Mouse (Mus musculus): ENCODE results near the gene Lefty2. TPM values are rescaled to one million over a fixed set of nuclear protein-coding genes. Genes with fewer than 3 reads are reported as not detected.
A peak's percentile ranks its signal among the peaks of the same experiment; 100 is the strongest.

Lefty2 gene
- polyA plus RNA-seq, 1 experiment from 2014 or later: not detected

- Histone ChIP-seq H3K27me3 (replicated peaks) (no peaks in the 10 kb centered on the region), H3K9ac (peak overlapping the region; percentile 95), H3K27ac (peak overlapping the region; percentile 97), H3K36me3 (peaks cover 34% of the 10 kb centered on the region), H3K4me2 (peak overlapping the region; percentile 81), H3K4me1 (peaks cover 65% of the 10 kb centered on the region), H3K9me3 (replicated peaks) (no peaks in the 10 kb centered on the region), H3K4me3 (peak overlapping the region; percentile 93)
- 24% methylated on average over 10 of the region's 10 CpGs for WGBS (ENCODE audit: insufficient replicate concordance)
- ATAC-seq: no peak
Observed at GRCm38 (mm10) chr1:180903666-180904038, 10.7 kb downstream of the Lefty2 start.

- under 1% methylated on average over 52 of the region's 52 CpGs for WGBS (ENCODE audit: insufficient replicate concordance)
- H3K9ac ChIP-seq: peak within 1 kb of the TSS; percentile 95
- H3K4me3 ChIP-seq: peak within 1 kb of the TSS; percentile 93
- no peaks in the 10 kb centered on the region for H3K9me3 ChIP-seq (replicated peaks)
- peaks cover 40% of the 10 kb centered on the region for H3K36me3 ChIP-seq
- no peaks in the 10 kb centered on the region for H3K27me3 ChIP-seq (replicated peaks)
- H3K4me1 ChIP-seq: peaks cover 70% of the 10 kb centered on the region
- peak within 1 kb of the TSS; percentile 81 for H3K4me2 ChIP-seq
- ATAC-seq: peak; percentile 81
- H3K27ac ChIP-seq: peak within 1 kb of the TSS; percentile 97
Observed at GRCm38 (mm10) chr1:180904039-180904814, 11.3 kb downstream of the Lefty2 start, which contains the start of gene Pycr2. Gene Pycr2 (plus strand): TSS chr1:180904293.

GRCm38 (mm10) chr1:180904815-180905080 is 11.8 kb downstream of the Lefty2 start:
- Histone ChIP-seq H3K27me3 (replicated peaks) (no peaks in the 10 kb centered on the region), H3K36me3 (peaks cover 45% of the 10 kb centered on the region), H3K9me3 (replicated peaks) (no peaks in the 10 kb centered on the region), H3K27ac (peak overlapping the region; percentile 97), H3K4me1 (peaks cover 76% of the 10 kb centered on the region), H3K4me3 (peak overlapping the region; percentile 93), H3K4me2 (peak overlapping the region; percentile 81), H3K9ac (peak overlapping the region; percentile 95)
- no peak for ATAC-seq
- WGBS (ENCODE audit: insufficient replicate concordance): 2% methylated on average over 5 of the region's 5 CpGs

DNA sequence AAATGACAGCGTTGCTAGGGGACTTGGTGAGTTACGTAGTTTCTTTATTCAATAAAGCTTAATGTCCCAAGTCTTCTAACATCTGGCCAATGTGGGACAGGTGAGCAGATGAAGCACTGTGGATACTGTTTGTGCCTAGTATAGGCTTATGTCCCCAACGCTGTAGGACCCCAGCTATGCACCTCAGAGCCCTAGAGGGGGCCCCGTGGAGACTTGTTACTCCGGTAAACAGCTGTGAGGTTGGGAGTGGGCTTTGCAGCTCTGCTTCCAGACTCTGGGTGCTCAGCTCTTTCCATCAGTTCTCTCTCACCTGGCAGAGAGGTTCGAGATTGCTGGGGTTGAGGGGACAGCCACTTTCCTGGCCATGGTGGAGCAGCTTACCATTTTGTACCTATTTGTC is 12.4 kb downstream of the Lefty2 start:
- Histone ChIP-seq H3K27ac (peak overlapping the region; percentile 97), H3K4me2 (peak overlapping the region; percentile 81), H3K4me1 (peaks cover 76% of the 10 kb centered on the region), H3K36me3 (peaks cover 46% of the 10 kb centered on the region), H3K9me3 (replicated peaks) (no peaks in the 10 kb centered on the region), H3K27me3 (replicated peaks) (no peaks in the 10 kb centered on the region), H3K4me3 (peak overlapping the region; percentile 93), H3K9ac (peak overlapping the region; percentile 95)
- WGBS (ENCODE audit: insufficient replicate concordance): 58% methylated on average over 6 of the region's 6 CpGs
- ATAC-seq: no peak

GRCm38 (mm10) chr1:180905876-180906275 is 13.0 kb downstream of the Lefty2 start:
- Histone ChIP-seq H3K4me3 (peak overlapping the region; percentile 93), H3K9ac (peak overlapping the region; percentile 95), H3K27ac (peak overlapping the region; percentile 97), H3K4me1 (peaks cover 78% of the 10 kb centered on the region), H3K36me3 (peaks cover 46% of the 10 kb centered on the region), H3K27me3 (replicated peaks) (no peaks in the 10 kb centered on the region), H3K9me3 (replicated peaks) (no peaks in the 10 kb centered on the region), H3K4me2 (peak overlapping the region; percentile 81)
- no peak for ATAC-seq
- 92% methylated on average over 17 of the region's 17 CpGs for WGBS (ENCODE audit: insufficient replicate concordance)

- Histone ChIP-seq H3K36me3 (peaks cover 46% of the 10 kb centered on the region), H3K9ac (peak overlapping the region; percentile 95), H3K9me3 (replicated peaks) (no peaks in the 10 kb centered on the region), H3K27me3 (replicated peaks) (no peaks in the 10 kb centered on the region), H3K4me1 (peaks cover 80% of the 10 kb centered on the region), H3K27ac (peak overlapping the region; percentile 97), H3K4me2 (peak overlapping the region; percentile 81), H3K4me3 (peak overlapping the region; percentile 93)
- WGBS (ENCODE audit: insufficient replicate concordance): 80% methylated on average over 24 of the region's 24 CpGs
- ATAC-seq: no peak
Observed at GRCm38 (mm10) chr1:180906461-180907147, 13.7 kb downstream of the Lefty2 start.

DNA sequence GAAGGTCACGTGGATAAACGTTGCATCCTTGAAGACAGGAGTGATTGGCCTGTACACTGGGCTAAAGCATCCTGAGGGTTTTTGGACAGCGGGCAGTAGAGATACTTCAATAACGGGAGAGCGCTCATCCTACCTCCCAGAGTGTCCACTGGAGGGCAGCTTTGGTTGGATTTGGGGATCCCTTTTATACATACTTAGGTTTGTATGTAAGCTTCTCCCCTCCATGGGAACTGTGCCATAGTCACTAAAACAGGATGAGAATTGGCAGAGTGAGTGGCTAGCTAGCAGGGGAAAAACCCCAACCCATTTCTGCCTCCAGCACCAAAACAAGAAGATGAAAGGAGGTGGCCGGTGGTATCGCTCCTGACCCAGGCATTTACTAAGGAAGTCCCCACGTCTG is 18.2 kb downstream of the Lefty2 start:
- ATAC-seq: no peak
- WGBS (ENCODE audit: insufficient replicate concordance): 44% methylated on average over 8 of the region's 8 CpGs
- no peaks in the 10 kb centered on the region for H3K9me3 ChIP-seq (replicated peaks)
- peaks cover 74% of the 10 kb centered on the region for H3K4me1 ChIP-seq
- H3K4me2 ChIP-seq: peak overlapping the region; percentile 64
- peak overlapping the region; percentile 66 for H3K27ac ChIP-seq
- no peaks in the 10 kb centered on the region for H3K27me3 ChIP-seq (replicated peaks)
- peak overlapping the region; percentile 24; the same call in 1 of the 2 replicates for H3K4me3 ChIP-seq
- H3K9ac ChIP-seq: peak overlapping the region; percentile 60; the same call in 1 of the 2 replicates
- H3K36me3 ChIP-seq: peaks cover 37% of the 10 kb centered on the region

- peak overlapping the region; percentile 66 for H3K27ac ChIP-seq
- 34% methylated on average over 20 of the region's 20 CpGs for WGBS (ENCODE audit: insufficient replicate concordance)
- no peaks in the 10 kb centered on the region for H3K27me3 ChIP-seq (replicated peaks)
- peak; percentile 70 for ATAC-seq
- peak overlapping the region; percentile 60; the same call in 1 of the 2 replicates for H3K9ac ChIP-seq
- peak overlapping the region; percentile 24; the same call in 1 of the 2 replicates for H3K4me3 ChIP-seq
- peaks cover 30% of the 10 kb centered on the region for H3K36me3 ChIP-seq
- peaks cover 74% of the 10 kb centered on the region for H3K4me1 ChIP-seq
- peak overlapping the region; percentile 64 for H3K4me2 ChIP-seq
- H3K9me3 ChIP-seq (replicated peaks): no peaks in the 10 kb centered on the region
Observed at GRCm38 (mm10) chr1:180911653-180912287, 18.9 kb downstream of the Lefty2 start.

DNA sequence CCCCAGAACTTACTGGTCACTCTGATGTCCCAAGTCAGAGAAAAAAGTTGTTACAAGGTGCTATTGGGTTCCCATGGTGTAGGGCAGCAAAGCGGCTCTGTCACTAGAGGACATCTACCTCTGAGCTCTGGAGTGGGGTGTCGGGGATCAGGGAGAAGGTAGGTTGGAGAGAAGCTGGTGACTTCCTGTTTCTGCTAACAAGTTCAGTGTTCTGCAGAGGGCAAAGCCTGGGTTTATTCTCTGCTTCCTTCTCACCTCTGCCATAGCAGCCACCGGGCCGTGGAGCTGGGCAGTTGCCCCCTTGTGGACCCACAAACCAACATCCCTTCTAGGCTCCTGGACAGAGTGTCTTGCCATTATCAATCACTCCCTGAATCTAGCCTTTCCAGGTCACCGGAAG is 19.9 kb downstream of the Lefty2 start:
- ATAC-seq: no peak
- H3K27ac ChIP-seq: no peak overlapping the region; the same call in 1 of the 2 replicates
- WGBS (ENCODE audit: insufficient replicate concordance): 66% methylated on average over 5 of the region's 5 CpGs
- peaks cover 67% of the 10 kb centered on the region for H3K4me1 ChIP-seq
- H3K27me3 ChIP-seq (replicated peaks): no peaks in the 10 kb centered on the region
- H3K36me3 ChIP-seq: peaks cover 20% of the 10 kb centered on the region
- no peaks in the 10 kb centered on the region for H3K9me3 ChIP-seq (replicated peaks)
- no peak overlapping the region for H3K4me2 ChIP-seq
- H3K9ac ChIP-seq: no peak overlapping the region
- H3K4me3 ChIP-seq: no peak overlapping the region

GRCm38 (mm10) chr1:180913797-180914196 is 20.9 kb downstream of the Lefty2 start:
- H3K4me3 ChIP-seq: no peak overlapping the region
- no peaks in the 10 kb centered on the region for H3K9me3 ChIP-seq (replicated peaks)
- WGBS (ENCODE audit: insufficient replicate concordance): 76% methylated on average over 4 of the region's 4 CpGs
- H3K27me3 ChIP-seq (replicated peaks): no peaks in the 10 kb centered on the region
- no peak for ATAC-seq
- peaks cover 61% of the 10 kb centered on the region for H3K4me1 ChIP-seq
- peaks cover 10% of the 10 kb centered on the region for H3K36me3 ChIP-seq
- H3K9ac ChIP-seq: no peak overlapping the region
- no peak overlapping the region for H3K27ac ChIP-seq
- no peak overlapping the region for H3K4me2 ChIP-seq

GRCm38 (mm10) chr1:180916425-180916824 is 23.5 kb downstream of the Lefty2 start:
- Histone ChIP-seq H3K36me3 (no peaks in the 10 kb centered on the region), H3K27me3 (replicated peaks) (0 out of 2 replicates have a peak, but pooled peaks cover 3% of the 10 kb centered on the region), H3K4me3 (no peak overlapping the region), H3K27ac (no peak overlapping the region), H3K4me1 (peaks cover 52% of the 10 kb centered on the region), H3K9me3 (replicated peaks) (no peaks in the 10 kb centered on the region), H3K9ac (no peak overlapping the region), H3K4me2 (no peak overlapping the region)
- ATAC-seq: no peak
- WGBS (ENCODE audit: insufficient replicate concordance): 61% methylated on average over 11 of the region's 11 CpGs

DNA sequence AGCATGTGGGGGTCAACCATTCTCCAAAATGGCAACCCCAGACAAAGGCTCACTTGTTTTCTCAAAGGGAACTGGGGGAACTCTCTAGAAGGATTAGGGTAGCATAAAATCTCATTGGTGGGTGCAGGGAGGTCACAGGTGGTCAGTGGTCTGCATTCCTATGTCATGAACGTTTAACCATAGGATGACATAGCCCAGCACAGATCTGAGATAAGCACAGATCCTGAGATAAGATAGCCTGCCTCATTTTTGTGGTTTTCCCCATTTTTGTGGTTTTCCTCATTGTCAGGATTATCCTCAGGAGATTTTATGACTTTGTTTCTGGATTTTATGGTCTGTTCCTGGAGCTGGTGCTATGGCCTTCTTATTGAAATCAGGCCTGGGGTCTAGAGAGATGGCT is 24.1 kb downstream of the Lefty2 start:
- no peak overlapping the region for H3K27ac ChIP-seq

More for the DNA sequence above, 24.1 kb downstream of the Lefty2 start:
- Histone ChIP-seq H3K4me3 (no peak overlapping the region), H3K27me3 (replicated peaks) (0 out of 2 replicates have a peak, but pooled peaks cover 5% of the 10 kb centered on the region), H3K4me1 (peaks cover 48% of the 10 kb centered on the region), H3K9ac (no peak overlapping the region), H3K4me2 (no peak overlapping the region), H3K9me3 (replicated peaks) (no peaks in the 10 kb centered on the region), H3K36me3 (no peaks in the 10 kb centered on the region)
- WGBS (ENCODE audit: insufficient replicate concordance): 15% methylated on average over 1 of the region's 1 CpGs
- ATAC-seq: no peak

All from liver, embryonic 12.5 days (tissue).